Mouse (Mus musculus) heart, postnatal 4 days (tissue): Measurements from ENCODE around the gene Acot3. TPM values are rescaled to one million over a fixed set of nuclear protein-coding genes. Genes with fewer than 3 reads are reported as not detected.
"Not testable (repeated sequence)": the region's sequence is repeated elsewhere in the genome, so short reads cannot be mapped to it uniquely, and the experiment has no call there.

ENCODE experiments used
- DNase-seq: peaks from one replicate; pipeline ENCODE4 v3.0.0; 2021
- total RNA-seq, 2 experiments: library from RNA; stranded (reverse); gene quantifications; 2 replicates each; pipeline ENCODE4 v1.2.3; 2021

Acot3 gene
- total RNA-seq, 2 experiments from 2014 or later, result 2.2 to 2.5 TPM

DNA sequence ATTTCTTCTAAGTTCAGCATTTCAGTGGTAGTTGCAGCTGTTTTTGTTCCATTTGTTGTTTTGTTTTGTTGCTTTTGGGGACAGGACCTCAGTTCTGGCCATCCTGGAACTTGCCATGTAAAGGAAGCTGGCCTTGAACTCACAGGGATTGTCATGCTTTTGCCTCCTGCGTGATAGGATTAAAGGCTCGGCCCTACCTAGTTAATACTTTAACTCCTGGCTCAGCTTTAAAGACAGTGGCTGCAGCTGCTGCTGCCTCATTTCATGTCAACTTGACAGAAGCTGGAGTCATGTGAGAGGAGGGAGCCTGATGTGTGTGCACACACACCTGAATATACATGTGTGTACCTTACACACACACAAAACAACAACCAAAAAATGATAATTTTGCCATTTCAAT lies 7.9 kb upstream of the Acot3 start:
- DNase-seq, result no peak

DNA sequence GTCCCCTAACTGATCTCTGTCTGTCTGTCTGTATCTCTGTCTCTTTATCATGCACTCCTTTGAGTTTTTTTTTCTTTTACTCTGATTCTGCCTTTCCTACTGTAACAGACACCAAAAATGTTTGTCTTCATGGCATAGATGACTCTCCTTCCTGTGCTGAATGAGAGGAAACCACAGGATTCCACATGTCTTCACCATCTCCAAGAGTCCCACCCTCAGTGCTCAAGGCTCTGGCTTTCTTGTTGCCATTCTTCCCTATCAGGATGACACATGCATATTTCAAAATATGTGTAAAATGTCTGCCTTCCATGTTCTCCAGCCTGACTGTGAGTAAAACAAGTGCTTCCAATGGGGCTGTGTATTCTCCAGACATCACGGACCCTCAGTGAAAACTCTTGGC lies 5.0 kb upstream of the Acot3 start:
- no peak for DNase-seq

DNA sequence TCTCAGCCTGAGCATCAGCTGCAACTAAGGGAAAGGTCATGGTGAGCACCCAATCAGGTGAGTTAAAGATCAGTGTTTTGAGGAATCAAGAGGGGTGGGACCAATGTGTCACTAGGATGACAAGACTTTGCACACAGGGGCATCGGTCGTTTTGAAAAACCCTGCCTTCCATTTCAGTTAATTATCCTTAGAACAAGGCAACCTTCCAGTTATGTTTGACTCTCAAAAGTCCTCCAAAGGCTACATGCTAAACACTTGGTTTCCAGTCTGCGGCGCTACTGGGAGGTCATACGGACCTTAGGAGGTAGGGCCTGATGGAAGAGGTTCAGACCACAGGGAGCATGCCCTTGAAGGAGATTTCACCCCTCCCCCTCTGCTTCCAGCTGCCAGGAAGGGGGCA lies 1.2 kb upstream of the Acot3 start:
- not testable (repeated sequence) for DNase-seq

DNA sequence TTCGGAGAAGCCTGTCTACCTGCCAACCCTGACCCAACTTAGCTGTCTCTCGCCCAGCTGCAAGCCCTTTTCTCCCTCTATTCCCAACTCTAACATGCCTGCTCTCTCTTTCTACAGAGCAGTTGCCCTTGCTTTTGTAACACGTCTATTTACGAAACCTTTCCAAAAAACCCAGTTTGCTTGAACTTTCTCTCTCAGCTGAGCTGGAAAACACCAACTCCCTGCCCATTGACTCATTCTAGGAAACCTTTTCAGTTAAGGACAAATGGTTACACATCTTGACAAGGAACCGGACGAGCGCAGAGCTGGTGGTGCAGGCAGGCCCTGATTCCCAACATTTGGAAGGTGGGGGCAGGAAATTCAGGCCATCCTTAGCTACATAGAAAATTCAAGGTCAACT lies 665 bp downstream of the Acot3 start:
- no peak for DNase-seq

DNA sequence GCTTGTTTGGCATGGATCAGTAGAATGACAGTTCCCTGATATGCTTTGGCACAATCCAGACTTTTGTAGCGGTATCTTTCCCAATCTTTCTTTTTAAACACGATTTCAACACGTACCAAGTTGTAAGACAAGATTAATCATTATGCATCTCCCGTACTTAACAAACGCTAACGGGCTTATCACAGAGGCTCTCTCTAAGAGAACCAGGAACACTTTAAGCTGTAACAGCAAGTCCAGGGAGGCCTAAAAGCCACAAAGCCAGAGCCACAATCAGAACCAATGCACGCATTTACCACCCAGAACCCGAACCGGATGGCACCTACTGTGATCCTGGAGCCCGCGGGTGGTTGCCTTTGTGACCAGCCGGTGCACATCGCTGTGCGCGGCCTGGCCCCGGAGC lies 1.2 kb downstream of the Acot3 start:
- DNase-seq, result no peak

DNA sequence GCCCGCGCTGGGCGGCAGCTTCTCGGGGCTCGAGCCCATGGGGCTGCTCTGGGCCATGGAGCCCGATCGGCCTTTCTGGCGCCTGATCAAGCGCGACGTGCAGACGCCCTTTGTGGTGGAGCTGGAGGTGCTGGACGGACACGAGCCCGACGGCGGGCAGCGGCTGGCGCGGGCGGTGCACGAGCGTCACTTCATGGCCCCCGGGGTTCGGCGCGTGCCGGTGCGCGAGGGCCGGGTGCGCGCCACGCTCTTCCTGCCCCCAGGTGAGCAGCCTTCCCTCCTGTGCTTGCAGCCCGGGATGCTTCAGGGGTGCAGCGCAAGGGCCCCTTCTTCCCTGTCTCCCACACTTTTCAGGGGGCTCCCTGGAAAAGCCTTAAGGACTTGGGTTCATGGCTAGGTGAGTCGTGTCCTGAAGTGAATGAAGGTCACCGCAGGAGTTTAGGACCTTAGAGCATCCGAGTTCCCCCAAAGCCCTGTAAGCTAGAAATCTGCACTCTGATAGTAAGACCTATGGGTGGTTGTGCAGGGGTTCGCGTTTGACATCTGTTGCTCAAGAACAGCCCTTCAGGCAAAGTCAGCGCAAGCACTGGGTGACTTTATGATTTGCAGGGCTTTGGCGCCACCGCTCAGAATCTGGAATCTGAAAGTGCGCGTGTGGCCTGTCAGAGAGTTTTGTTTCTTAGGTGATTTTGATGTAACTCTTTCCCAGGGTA lies 1.9 kb downstream of the Acot3 start:
- DNase-seq, result peak; percentile 40

DNA sequence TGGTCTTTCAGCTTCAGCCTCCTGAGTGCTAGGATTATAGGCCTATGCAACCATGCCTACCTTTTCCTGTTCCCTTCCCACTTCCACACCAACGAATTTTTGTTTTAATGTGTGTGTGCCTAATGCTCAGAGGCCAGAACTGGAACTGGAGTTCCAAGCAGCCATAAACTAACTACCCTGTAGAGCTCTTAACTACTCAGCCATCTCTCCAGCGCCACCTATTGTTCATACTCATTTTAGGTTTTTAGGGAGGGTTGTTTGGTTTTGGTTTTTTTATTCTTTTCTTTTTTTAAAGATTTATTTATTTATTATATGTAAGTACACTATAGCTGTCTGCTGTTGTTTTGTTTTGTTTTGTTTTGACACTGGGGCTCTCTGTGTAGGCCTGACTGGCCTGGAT lies 9.0 kb downstream of the Acot3 start:
- peak; percentile 21 for DNase-seq

DNA sequence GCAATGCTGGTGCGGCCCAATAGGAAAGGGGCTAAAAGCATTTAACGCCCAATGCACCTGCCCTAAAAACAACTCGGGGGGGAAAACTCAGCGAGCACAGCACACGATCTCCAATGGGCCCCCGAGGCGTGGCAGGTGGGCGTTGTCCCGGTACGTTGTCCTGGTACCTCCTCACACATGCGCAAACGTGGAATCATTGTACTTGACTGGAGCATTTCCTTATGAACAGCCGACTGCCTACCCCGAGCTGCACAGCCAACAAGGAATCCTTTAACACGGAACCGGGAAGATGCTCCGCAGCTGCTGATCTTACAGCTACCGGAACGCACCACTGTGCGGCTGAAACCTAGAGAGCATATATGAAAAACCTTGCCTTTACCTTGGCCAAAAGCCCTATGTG lies 10.4 kb downstream of the Acot3 start:
- no peak for DNase-seq

DNA sequence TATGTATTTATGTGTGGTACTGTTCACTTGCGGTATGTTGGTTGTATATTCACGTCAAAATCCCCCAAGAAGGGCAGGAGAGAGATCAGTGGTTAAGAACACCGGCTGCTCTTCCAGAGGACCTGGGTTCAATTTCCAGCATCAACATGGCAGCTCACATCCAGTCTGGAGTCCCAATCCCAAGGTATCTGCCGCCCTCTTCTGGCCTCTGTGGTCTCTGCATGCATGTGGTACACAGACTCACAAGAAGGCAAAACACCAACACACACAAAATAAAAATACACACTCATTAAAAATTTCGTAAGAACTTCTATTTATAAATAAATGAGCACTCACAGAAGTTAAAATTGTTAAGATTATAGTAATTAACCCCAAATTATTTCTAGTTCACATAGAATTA lies 11.3 kb downstream of the Acot3 start:
- DNase-seq, result peak; percentile 25

DNA sequence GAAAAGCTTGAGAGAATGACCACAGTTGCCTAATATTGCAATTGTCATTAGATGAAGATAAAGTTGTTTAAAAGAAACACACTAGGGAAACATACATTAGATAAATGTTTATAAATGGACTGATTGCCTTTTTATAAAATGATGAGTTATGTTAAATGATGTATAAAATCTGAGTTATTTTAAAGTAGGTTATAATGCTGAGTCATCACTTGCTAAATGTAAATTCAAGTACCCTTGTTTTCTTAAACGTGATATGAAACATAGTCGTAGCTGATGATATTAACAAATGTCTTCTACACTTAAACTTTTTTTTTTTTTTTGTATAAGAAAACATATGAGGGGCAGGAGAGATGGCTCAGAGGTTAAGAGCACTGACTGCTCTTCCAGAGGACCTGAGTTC lies 11.9 kb downstream of the Acot3 start:
- DNase-seq, result no peak

DNA sequence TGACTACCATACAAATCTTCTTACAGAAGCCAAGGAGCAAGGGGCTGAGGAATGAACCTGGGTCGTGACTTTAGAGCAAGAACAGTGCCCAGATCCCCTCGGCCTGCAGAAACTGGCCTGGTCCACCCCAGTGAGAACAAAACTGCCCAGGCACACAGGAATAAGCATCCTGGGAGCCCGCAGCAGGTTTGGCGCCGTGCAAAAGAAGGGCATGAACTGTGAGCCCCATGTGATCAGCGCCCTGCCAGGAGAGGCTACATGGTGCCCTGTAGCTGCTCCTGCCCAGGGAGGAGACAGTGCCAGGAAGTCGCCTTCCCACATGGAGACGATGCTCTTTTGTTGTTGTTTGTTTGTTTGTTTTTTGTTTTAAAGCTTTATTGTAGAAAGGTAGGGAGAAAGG lies 12.7 kb downstream of the Acot3 start:
- no peak for DNase-seq

DNA sequence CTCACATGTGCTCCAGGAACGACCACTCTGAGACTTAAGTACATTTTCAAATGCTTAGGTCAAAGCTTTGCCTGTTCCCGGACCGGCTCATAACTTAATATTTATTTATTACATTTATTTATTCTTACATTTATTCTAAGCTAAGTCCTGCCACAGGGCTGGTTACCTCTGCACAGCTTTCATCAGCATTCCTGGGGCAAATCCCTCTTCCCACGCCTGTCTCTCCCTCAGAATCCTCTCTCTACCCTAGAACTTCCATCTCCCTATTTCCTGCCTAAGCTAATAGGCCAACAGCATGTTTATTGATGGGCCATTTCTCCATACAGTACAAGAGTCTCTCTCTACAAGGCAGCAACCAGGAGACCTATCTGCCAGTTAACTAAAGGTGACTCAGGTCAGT lies 15.8 kb downstream of the Acot3 start:
- DNase-seq, result no peak

DNA sequence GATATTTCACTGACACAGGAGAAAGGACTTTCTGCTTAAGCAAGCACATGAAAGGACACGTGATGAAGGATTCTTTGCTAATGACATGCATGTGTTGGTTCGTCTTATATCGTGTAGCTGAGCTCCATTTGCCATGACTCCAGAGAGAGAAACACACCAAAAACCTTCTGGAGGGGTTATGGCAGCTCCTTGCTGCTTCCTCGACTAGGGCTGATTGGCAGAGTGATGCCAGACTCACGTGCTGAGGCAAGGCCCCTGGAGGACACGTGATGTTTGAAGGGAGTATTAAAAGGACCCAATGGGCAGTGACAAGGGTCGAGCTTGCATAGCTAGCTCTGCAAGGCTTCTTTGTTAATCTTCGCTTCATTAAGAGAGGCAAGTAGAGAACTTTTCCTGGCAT lies 16.4 kb downstream of the Acot3 start:
- DNase-seq, result no peak

DNA sequence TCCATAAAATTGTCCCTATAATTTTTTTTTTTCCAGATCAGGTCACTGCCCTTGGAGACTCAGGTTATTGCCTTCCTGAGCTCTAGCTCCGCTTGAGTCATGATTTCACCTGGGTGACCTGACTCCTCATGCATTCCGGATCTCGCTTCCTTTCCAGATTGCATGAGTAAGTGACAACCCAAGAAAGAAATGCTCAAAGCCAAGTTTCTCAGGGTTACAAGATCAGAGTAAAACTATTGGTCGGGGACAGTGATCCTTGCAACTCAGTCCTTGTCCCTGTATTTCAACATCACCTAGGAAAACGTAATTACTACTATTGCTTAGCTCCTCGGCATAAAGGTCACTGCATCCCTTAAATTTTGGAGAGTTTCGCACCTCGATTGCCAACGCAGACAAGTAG lies 17.0 kb downstream of the Acot3 start, which contains the start of gene Acot5:
Acot5 (plus strand) TSS at position 340 of the 400 bp plus-strand sequence.
- no peak for DNase-seq

DNA sequence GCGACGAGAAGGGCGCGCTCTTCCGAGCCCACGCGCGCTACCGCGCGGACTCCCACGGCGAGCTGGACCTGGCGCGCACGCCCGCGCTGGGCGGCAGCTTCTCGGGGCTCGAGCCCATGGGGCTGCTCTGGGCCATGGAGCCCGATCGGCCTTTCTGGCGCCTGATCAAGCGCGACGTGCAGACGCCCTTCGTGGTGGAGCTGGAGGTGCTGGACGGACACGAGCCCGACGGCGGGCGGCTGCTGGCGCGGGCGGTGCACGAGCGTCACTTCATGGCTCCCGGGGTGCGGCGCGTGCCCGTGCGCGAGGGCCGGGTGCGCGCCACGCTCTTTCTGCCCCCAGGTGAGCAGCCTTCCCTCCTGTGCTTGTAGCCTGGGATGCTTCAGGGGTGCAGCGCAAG lies 17.6 kb downstream of the Acot3 start:
- peak; percentile 45 for DNase-seq

DNA sequence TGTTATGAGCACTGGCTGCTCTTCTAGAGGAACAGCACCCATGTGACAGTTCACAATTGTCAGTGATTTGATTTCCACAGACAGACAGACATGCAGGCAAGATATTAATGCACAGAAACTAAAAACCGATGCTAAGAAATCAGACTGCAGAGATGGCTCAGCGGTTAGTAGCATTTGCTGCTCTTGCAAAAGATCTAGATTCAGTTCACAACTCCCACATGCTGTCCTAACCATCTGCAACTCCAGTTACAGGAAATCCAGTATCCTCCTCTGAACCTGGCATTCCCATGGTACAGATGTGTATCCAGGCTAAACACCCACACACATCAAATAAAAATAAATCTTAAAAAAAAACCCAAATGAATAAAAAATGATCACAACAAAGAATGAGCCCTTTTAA lies 19.8 kb downstream of the Acot3 start:
- DNase-seq, result no peak

DNA sequence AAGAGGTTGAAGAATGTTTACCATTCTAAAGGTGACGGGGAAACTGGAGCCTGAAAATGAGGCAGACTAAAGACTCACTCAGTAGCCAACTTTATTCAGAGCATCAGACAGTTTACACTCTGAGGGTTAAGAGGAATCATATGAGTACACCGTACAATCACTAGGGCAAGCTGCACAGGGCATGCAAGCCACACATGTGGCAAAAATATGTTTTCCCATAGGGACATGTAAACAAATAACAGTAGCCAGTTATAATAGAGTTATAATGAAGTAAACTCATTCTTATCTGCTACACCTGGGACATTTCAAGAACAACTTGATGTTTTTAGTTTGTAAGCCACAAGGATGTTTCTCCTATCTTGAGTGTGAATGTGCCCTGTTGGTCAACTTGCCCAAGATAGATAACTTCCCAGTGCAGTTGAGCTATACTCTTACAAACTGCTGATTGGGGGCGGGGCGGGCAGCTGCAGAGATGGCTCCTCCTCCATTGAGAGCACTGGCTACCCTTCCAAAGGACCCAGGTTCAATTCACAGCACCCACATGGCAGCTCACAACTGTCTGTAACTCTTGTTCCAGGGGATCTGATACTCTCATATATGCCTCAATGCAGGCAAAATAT lies 25.5 kb downstream of the Acot3 start:
- DNase-seq, result no peak

DNA sequence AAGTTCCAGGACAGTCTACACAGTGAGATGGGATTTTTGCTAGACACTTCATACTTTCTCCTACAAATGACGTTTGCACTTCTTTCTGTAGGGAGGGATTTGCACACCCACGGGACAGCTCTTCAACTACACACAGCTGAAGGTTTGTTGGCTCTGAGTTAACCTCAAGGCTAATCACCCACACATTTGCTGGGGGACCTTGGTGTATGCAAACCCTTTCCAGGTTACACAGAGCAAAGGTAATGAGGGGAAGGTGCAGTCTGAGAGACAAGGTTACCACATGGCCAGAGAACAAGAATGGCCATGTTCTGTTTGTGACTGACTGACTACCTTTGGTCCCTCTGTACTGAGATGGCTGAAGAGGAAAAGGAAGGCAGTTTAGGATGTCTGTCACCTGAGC lies 31.9 kb downstream of the Acot3 start:
- no peak for DNase-seq

DNA sequence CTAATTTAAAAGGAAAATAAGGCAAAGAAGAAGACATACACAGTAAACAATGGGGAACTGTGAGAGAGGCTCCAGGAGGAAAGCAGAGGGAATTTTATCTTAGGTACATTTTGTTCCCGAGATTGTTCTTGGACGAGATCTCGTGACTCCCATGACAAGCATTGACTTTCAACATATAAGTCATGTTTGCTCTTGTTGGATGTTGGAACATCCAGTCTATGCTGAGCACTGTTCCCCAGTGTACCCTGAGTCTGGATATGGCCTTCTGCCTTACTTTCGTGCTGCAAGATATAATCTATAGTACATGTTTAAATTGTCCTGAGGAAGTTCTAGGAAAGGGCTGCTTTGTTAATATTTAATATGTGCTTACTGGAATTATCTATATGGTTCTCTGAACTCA lies 32.6 kb downstream of the Acot3 start:
- DNase-seq, result no peak

DNA sequence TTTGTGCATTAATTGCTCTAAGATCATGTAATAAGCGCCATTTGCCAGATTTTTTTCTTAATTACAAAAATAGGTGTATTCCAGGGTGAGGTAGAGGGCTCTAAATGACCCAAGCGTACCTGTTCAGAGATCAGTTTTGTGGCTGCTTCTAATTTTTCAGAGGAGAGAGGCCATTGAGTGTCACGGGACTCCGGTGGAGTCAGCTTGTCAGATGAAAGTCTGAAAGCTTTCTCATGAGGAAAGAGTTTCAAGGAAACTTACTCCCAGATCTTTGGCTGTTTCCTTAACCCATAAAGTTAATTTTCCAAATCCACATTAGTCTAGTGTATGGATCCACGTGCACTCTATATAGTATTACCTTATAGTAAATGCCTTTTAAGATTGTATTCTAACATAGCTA lies 42.7 kb downstream of the Acot3 start:
- DNase-seq, result not testable (repeated sequence)

DNA sequence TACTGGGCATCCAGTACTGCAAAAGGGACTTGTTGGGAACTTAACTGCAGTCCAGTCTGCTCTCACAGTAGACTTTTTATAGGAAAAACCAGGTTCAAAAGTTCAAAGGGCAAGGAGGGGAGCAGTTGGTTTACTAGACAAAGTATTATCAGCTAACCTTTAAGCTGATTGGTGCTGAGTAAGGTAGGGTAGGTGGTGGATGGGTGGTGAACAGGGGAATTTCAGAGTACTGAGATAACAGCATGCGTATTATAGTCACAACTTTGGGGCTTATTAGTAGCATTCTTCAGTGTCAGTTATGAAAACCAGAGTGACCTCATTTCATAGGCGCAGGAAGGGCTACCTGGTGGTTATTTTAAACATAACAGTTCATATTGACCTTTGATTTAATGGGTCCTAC lies 47.7 kb downstream of the Acot3 start:
- no peak for DNase-seq

DNA sequence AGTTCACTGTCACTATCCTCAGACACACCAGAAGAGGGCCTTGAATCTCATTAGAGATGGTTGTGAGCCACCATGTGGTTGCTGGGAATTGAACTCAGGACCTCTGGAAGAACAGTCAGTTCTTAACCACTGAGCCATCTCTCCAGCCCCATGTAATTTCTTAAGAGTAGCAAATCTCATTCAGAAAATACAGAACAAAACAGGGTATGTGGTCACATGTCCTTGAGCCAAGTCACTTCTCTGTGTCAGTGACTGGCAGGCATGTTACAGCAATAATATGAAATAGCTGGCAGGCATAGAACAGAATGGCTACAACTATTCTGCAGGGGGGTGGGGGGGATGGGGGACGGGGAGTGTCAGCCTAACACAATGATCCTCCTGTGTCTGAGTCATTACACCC lies 48.1 kb downstream of the Acot3 start:
- no peak for DNase-seq

DNA sequence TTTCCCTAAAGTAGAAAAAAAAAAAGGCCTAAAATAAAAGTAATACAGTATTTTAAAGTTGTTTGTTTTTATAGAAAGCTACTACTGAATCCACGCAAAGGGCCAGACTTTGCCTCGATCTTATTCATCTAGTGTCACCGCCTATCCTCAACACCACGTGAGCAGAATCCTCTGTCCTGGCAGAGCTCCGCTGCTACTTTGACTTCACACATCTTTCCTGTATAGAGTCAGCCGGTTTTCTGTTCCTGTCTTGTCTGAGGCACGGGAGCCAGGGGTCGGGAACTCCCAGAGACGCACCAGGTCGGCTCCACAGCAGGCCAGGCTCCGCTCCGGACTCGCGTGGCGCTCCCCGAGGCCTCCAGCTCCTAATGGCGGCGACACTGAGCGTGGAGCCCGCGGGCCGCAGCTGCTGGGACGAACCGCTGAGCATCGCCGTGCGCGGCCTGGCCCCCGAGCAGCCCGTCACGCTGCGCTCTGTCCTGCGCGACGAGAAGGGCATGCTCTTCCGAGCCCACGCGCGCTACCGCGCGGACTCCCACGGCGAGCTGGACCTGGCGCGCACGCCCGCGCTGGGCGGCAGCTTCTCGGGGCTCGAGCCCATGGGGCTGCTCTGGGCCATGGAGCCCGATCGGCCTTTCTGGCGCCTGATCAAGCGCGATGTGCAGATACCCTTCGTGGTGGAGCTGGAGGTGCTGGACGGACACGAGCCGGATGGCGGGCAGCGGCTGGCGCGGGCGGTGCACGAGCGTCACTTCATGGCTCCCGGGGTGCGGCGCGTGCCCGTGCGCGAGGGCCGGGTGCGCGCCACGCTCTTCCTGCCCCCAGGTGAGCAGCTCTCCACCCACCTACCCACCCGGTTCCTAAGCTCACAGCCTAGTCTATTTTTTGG lies 48.9 kb downstream of the Acot3 start, which contains the start of gene Acot6:
Acot6 (plus strand) TSS at position 51 of the 889 bp plus-strand sequence.
- DNase-seq, result peak; percentile 52

DNA sequence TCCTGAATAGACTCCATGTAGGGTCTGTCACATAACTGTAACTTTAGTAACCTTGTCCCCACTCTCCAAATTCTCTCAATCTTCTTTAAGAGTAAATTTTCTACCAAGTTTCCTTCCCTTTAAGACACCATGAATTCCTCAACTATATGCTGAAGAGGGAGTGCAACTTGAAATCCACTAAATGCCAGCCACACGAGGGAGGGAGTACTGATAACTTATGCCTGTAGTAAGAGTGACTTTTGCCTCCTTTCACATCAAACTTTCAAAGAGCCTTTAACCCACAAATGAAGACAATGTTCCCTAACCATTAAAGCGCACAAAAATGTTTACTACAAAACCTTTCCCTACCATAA lies 49.5 kb downstream of the Acot3 start:
- DNase-seq, result no peak
